In the genomic region with DNA sequence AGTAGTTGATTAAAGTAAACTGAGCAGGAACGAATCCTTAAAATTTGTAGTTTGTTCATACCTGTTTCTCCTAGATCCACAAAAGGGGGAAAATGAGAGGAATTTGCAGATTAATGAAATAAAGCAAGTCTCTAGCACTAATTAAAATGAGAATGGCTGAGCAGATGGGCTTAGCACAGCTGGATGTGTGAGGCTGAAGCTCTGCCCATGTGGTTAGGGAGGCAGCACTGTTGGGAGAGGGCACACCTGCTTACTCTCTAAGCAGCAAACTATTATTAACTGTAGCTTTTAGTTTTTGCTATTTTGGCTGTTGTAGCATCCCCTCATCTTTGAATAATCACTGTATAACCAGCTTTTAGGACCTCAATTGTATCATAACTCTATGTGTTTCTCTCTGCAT, we compare ENCODE assay signal across 15 mouse cellular contexts.
"Had no signal": no experiment of that assay in that cellular context is flagged by ENCODE, and none has a peak within 500 bp of the region (broad histone marks: within the 10 kb centered on the region; RNA-seq: fewer than 3 reads in every experiment).

No protein-coding gene starts in this region.

- H3K4me2 ChIP-seq: kidney, embryonic 15.5 days; liver, embryonic 11.5 days; liver, embryonic 15.5 days had no signal

- H3K9me3 ChIP-seq: kidney, embryonic 15.5 days; liver, embryonic 15.5 days had no signal

- H3K27me3 ChIP-seq: kidney, embryonic 15.5 days; liver, embryonic 15.5 days had no signal

- H3K36me3 ChIP-seq: kidney, embryonic 15.5 days; liver, embryonic 15.5 days had no signal

- H3K4me1 ChIP-seq: kidney, embryonic 15.5 days; liver, embryonic 15.5 days had no signal

- H3K27ac ChIP-seq: kidney, embryonic 15.5 days; liver, embryonic 15.5 days had no signal

- DNase-seq: kidney, adult 2 months; kidney, postnatal 25 days; layer of hippocampus, postnatal 36 days; left cerebral cortex, postnatal 4 days; lung, adult 2 months; lung, postnatal 36 days; retina, postnatal 1 day; right cerebral cortex, postnatal 4 days; spleen, adult 18-20 months; thymus, adult 18-20 months; thymus, postnatal 14 days had no signal

- H3K9ac ChIP-seq: kidney, embryonic 15.5 days; liver, embryonic 15.5 days had no signal

- ATAC-seq: lung, postnatal 0 days had no signal

- H3K4me3 ChIP-seq: kidney, embryonic 15.5 days; liver, embryonic 15.5 days had no signal
